Mouse (Mus musculus): ENCODE measurements at regions not wholly inside any gene's neighbourhood (a gene's known extent, or its start where the extent isn't known, plus 50 kb on each side); places are given as distances from the start of the nearest gene placed in this dataset.
"Not testable (repeated sequence)": the region's sequence is repeated elsewhere in the genome, so short reads cannot be mapped to it uniquely, and the experiment has no call there.

DNA sequence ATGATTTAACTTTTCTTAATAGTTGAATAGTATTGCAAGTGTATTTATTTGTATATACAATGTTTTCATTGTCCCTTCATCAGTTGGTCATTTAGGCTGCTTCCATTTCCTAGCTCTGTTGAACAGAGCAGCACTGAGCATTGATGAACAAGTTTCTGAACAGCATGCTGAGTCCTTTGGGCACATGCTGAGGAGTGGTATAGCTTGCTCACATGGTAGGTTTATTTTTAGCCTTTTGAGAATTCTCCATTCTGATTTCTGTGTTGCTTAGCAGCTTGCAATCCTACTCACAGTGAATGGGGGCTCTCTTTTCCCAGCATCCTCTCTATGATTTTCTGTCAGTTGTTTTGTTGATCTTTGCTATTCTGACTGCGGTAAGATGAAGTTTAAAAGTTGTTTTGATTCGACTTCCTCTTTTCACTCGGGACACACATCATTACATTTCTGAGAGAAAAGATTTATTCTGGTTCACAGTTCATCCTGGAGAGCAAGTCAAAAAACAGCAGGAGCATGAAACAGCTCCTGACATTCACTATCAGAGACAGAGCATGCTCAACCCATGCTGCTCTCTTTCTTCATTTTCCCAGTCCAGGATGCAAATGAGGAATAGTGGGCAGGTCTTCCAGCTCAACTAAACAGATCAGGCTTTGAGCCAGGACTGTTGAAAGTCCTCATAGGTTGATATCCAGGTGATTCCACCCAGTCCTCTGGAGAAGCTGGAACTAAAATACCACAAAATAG is 413.1 kb downstream of the Gm37988 start:
- 82% methylated on average over 3 of the region's 3 CpGs for WGBS
- Histone ChIP-seq H3K9me3 (replicated peaks; ENCODE audit: control insufficient read depth, low read length) (no peaks in the 10 kb centered on the region), H3K27ac (ENCODE audit: low read depth, low read length) (no peak overlapping the region), H3K4me1 (ENCODE audit: control insufficient read depth, insufficient read depth, low read length) (no peaks in the 10 kb centered on the region), H3K36me3 (ENCODE audit: control insufficient read depth, insufficient read depth, low read length) (no peaks in the 10 kb centered on the region), H3K9ac (ENCODE audit: low read length) (no peak overlapping the region), H3K4me3 (ENCODE audit: low read depth, low read length) (no peak overlapping the region), H3K4me2 (ENCODE audit: low read length) (no peak overlapping the region), H3K27me3 (replicated peaks; ENCODE audit: control insufficient read depth, insufficient read depth, low read length) (no peaks in the 10 kb centered on the region)
- no peak for ATAC-seq
- DNase-seq (ENCODE audit: low spot score), result peak; percentile 8

DNA sequence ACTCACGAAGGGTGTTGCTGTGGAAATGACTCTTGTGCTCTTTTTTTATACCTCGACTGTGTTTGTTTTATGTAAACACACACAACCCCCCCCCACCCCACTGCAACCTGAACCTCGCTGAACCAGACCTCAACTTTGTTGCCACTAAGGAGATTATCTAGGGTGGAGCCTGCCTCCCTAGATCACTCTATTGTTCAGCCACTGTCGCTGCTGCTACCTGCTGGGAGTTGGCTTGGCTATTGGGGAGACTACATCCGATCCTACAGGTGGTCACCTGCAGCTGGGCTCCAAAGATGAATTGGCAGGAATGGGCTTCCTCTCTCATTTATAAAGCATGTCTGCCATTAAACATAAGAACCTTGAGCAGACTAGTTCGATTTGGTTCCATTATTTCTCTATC is 420.2 kb downstream of the Gm37988 start:
- H3K9me3 ChIP-seq (replicated peaks; ENCODE audit: control insufficient read depth, low read length), result no peaks in the 10 kb centered on the region
- H3K4me2 ChIP-seq (ENCODE audit: low read length), result no peak overlapping the region
- DNase-seq (ENCODE audit: low spot score), result no peak
- WGBS, result 12% methylated on average over 6 of the region's 6 CpGs
- H3K27me3 ChIP-seq (replicated peaks; ENCODE audit: control insufficient read depth, insufficient read depth, low read length), result no peaks in the 10 kb centered on the region
- no peak for ATAC-seq
- no peak overlapping the region for H3K4me3 ChIP-seq (ENCODE audit: low read depth, low read length)
- H3K9ac ChIP-seq (ENCODE audit: low read length), result no peak overlapping the region
- no peak overlapping the region for H3K27ac ChIP-seq (ENCODE audit: low read depth, low read length)
- peaks cover 2% of the 10 kb centered on the region; the same call in 1 of the 2 replicates for H3K4me1 ChIP-seq (ENCODE audit: control insufficient read depth, insufficient read depth, low read length)
- H3K36me3 ChIP-seq (ENCODE audit: control insufficient read depth, insufficient read depth, low read length), result no peaks in the 10 kb centered on the region

GRCm38 (mm10) chr1:5231218-5231617 is 423.5 kb downstream of the Gm37988 start:
- no peaks in the 10 kb centered on the region for H3K27me3 ChIP-seq (replicated peaks; ENCODE audit: control insufficient read depth, insufficient read depth, low read length)
- H3K4me2 ChIP-seq (ENCODE audit: low read length), result no peak overlapping the region
- no peak for DNase-seq (ENCODE audit: low spot score)

GRCm38 (mm10) chr1:5231961-5232846 is 424.5 kb downstream of the Gm37988 start:
- Histone ChIP-seq H3K4me1 (ENCODE audit: control insufficient read depth, insufficient read depth, low read length) (peaks cover 4% of the 10 kb centered on the region; the same call in 1 of the 2 replicates), H3K27me3 (replicated peaks; ENCODE audit: control insufficient read depth, insufficient read depth, low read length) (no peaks in the 10 kb centered on the region), H3K9me3 (replicated peaks; ENCODE audit: control insufficient read depth, low read length) (no peaks in the 10 kb centered on the region), H3K36me3 (ENCODE audit: control insufficient read depth, insufficient read depth, low read length) (no peaks in the 10 kb centered on the region), H3K4me3 (ENCODE audit: low read depth, low read length) (no peak overlapping the region), H3K4me2 (ENCODE audit: low read length) (no peak overlapping the region), H3K27ac (ENCODE audit: low read depth, low read length) (no peak overlapping the region), H3K9ac (ENCODE audit: low read length) (no peak overlapping the region)
- DNase-seq (ENCODE audit: low spot score), result no peak
- 28% methylated on average over 4 of the region's 4 CpGs for WGBS
- ATAC-seq, result peak; percentile 55; the same call in 1 of the 2 replicates

More at GRCm38 (mm10) chr1:5231218-5231617, 423.5 kb downstream of the Gm37988 start:
- Histone ChIP-seq H3K9ac (ENCODE audit: low read length) (no peak overlapping the region), H3K9me3 (replicated peaks; ENCODE audit: control insufficient read depth, low read length) (no peaks in the 10 kb centered on the region), H3K4me1 (ENCODE audit: control insufficient read depth, insufficient read depth, low read length) (peaks cover 4% of the 10 kb centered on the region; the same call in 1 of the 2 replicates), H3K36me3 (ENCODE audit: control insufficient read depth, insufficient read depth, low read length) (no peaks in the 10 kb centered on the region), H3K27ac (ENCODE audit: low read depth, low read length) (no peak overlapping the region), H3K4me3 (ENCODE audit: low read depth, low read length) (no peak overlapping the region)
- no peak for ATAC-seq
- WGBS, result 96% methylated on average over 5 of the region's 5 CpGs

DNA sequence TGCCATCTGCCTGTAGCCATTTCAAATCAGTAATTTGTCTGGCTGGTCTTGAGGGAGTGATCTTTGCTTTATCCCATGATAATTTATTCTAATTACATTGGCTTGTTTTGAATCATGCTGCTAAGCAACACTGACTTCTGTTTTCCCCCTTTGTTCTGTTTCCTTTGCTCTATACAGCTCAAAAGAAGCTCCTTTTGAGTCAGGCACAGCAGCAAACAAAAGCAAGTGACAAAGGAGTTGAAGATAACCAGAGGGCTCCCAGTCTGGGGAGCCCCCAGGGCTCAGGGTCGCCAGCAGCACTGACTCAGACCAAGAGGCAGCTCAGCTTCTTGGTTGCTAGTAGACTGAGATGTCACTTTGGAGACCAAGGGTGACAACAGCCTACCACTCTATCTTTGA is 425.2 kb downstream of the Gm37988 start:
- WGBS, result 0% methylated on average over 1 of the region's 1 CpGs
- Histone ChIP-seq H3K9me3 (replicated peaks; ENCODE audit: control insufficient read depth, low read length) (no peaks in the 10 kb centered on the region), H3K4me2 (ENCODE audit: low read length) (no peak overlapping the region), H3K27ac (ENCODE audit: low read depth, low read length) (no peak overlapping the region), H3K9ac (ENCODE audit: low read length) (no peak overlapping the region), H3K36me3 (ENCODE audit: control insufficient read depth, insufficient read depth, low read length) (no peaks in the 10 kb centered on the region), H3K4me3 (ENCODE audit: low read depth, low read length) (no peak overlapping the region), H3K27me3 (replicated peaks; ENCODE audit: control insufficient read depth, insufficient read depth, low read length) (no peaks in the 10 kb centered on the region), H3K4me1 (ENCODE audit: control insufficient read depth, insufficient read depth, low read length) (peaks cover 4% of the 10 kb centered on the region; the same call in 1 of the 2 replicates)
- DNase-seq (ENCODE audit: low spot score) (peak; percentile 64), ATAC-seq (peak; percentile 69; the same call in 1 of the 2 replicates)

GRCm38 (mm10) chr1:5243186-5243585 is 435.5 kb downstream of the Gm37988 start:
- H3K4me1 ChIP-seq (ENCODE audit: control insufficient read depth, insufficient read depth, low read length), result no peaks in the 10 kb centered on the region
- DNase-seq (ENCODE audit: low spot score) (no peak), ATAC-seq (no peak)
- H3K9ac ChIP-seq (ENCODE audit: low read length), result no peak overlapping the region
- H3K27me3 ChIP-seq (replicated peaks; ENCODE audit: control insufficient read depth, insufficient read depth, low read length), result no peaks in the 10 kb centered on the region
- H3K4me2 ChIP-seq (ENCODE audit: low read length), result no peak overlapping the region
- 91% methylated on average over 3 of the region's 3 CpGs for WGBS
- no peaks in the 10 kb centered on the region for H3K36me3 ChIP-seq (ENCODE audit: control insufficient read depth, insufficient read depth, low read length)
- no peaks in the 10 kb centered on the region for H3K9me3 ChIP-seq (replicated peaks; ENCODE audit: control insufficient read depth, low read length)
- H3K4me3 ChIP-seq (ENCODE audit: low read depth, low read length), result no peak overlapping the region
- no peak overlapping the region for H3K27ac ChIP-seq (ENCODE audit: low read depth, low read length)

- DNase-seq (ENCODE audit: low spot score); H3K4me1 ChIP-seq (ENCODE audit: control insufficient read depth, insufficient read depth, low read length); H3K27me3 ChIP-seq (replicated peaks; ENCODE audit: control insufficient read depth, insufficient read depth, low read length); H3K4me3 ChIP-seq (ENCODE audit: low read depth, low read length); ATAC-seq; H3K9ac ChIP-seq (ENCODE audit: low read length); H3K36me3 ChIP-seq (ENCODE audit: control insufficient read depth, insufficient read depth, low read length); H3K27ac ChIP-seq (ENCODE audit: low read depth, low read length); H3K4me2 ChIP-seq (ENCODE audit: low read length); H3K9me3 ChIP-seq (replicated peaks; ENCODE audit: control insufficient read depth, low read length): not testable (repeated sequence)
- WGBS, result 45% methylated on average over 6 of the region's 6 CpGs
These were observed 453.2 kb downstream of the Gm37988 start for GRCm38 (mm10) chr1:5260874-5261273.

- not testable (repeated sequence) for DNase-seq (ENCODE audit: low spot score); H3K9ac ChIP-seq (ENCODE audit: low read length); H3K4me3 ChIP-seq (ENCODE audit: low read depth, low read length); ATAC-seq; H3K36me3 ChIP-seq (ENCODE audit: control insufficient read depth, insufficient read depth, low read length); H3K4me1 ChIP-seq (ENCODE audit: control insufficient read depth, insufficient read depth, low read length); H3K9me3 ChIP-seq (replicated peaks; ENCODE audit: control insufficient read depth, low read length); H3K27me3 ChIP-seq (replicated peaks; ENCODE audit: control insufficient read depth, insufficient read depth, low read length); H3K27ac ChIP-seq (ENCODE audit: low read depth, low read length); H3K4me2 ChIP-seq (ENCODE audit: low read length)
- WGBS, result 7% methylated on average over 2 of the region's 2 CpGs
These were observed 453.6 kb downstream of the Gm37988 start for GRCm38 (mm10) chr1:5261297-5261696.

DNA sequence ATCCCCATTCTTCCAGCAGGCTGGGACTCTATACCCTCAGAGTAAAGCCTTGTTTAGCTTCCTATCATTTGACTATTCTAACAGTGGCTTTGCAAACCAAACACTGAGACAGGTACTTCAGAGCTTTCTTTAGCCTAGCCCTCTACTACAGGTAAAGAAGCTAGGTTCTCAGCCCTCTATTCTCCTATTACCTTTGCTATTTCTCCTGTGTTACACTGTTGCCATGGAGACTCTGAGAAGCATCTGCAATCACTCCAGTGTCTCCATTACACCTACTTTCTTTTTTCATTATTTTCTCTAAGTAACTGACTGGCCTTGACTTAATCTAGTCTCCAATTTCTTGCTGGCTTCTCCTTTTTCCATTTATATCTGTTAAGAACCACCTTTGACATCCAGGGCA is 466.2 kb downstream of the Gm37988 start:
- DNase-seq (ENCODE audit: low spot score), result peak; percentile 4
- ATAC-seq, result no peak
- Histone ChIP-seq H3K36me3 (ENCODE audit: control insufficient read depth, insufficient read depth, low read length) (no peaks in the 10 kb centered on the region), H3K27ac (ENCODE audit: low read depth, low read length) (no peak overlapping the region), H3K27me3 (replicated peaks; ENCODE audit: control insufficient read depth, insufficient read depth, low read length) (no peaks in the 10 kb centered on the region), H3K9me3 (replicated peaks; ENCODE audit: control insufficient read depth, low read length) (no peaks in the 10 kb centered on the region), H3K4me1 (ENCODE audit: control insufficient read depth, insufficient read depth, low read length) (no peaks in the 10 kb centered on the region), H3K4me2 (ENCODE audit: low read length) (no peak overlapping the region), H3K4me3 (ENCODE audit: low read depth, low read length) (no peak overlapping the region), H3K9ac (ENCODE audit: low read length) (no peak overlapping the region)

Data from forebrain, embryonic 14.5 days (tissue).